Mouse (Mus musculus): ENCODE data around the gene Slc24a3.

Gene Slc24a3

GRCm38 (mm10) chr2:145640255-145640984, 472.9 kb downstream of the Slc24a3 start:
- DNase-seq, result no peak

GRCm38 (mm10) chr2:145655373-145655960, 487.9 kb downstream of the Slc24a3 start:
- DNase-seq, result no peak

GRCm38 (mm10) chr2:145656121-145656520, 488.6 kb downstream of the Slc24a3 start:
- DNase-seq, result no peak

DNA sequence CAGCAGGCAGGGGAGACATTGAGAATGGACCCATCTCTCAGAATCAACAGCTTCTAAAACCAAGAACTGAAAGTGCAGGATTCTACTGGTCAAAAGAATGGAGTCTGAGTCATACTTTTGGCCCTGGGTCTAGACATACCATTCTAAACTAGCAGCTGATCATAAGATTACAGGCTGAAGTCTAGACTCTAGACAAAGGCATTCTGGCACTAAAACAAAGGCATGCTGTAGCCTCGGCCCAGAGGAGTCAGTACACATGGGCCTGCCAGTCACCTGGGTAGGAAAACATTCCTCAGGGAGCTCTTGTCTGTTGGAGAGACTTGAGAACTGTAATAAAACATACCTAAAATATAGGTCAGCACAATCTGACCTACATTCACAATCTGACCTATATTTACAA, 489.2 kb downstream of the Slc24a3 start:
- DNase-seq, result no peak

- DNase-seq, result no peak
Measured at GRCm38 (mm10) chr2:145661242-145661641, 493.7 kb downstream of the Slc24a3 start.

- no peak for DNase-seq
Measured at GRCm38 (mm10) chr2:145663899-145664298, 496.3 kb downstream of the Slc24a3 start.

- DNase-seq, result no peak
Measured at GRCm38 (mm10) chr2:145664311-145664710, 496.8 kb downstream of the Slc24a3 start.

GRCm38 (mm10) chr2:145668135-145668534, 500.6 kb downstream of the Slc24a3 start:
- DNase-seq, result no peak

GRCm38 (mm10) chr2:145670131-145670530, 502.6 kb downstream of the Slc24a3 start:
- DNase-seq, result no peak

GRCm38 (mm10) chr2:145674496-145675141, 507.1 kb downstream of the Slc24a3 start:
- no peak for DNase-seq

GRCm38 (mm10) chr2:145675142-145675755, 507.7 kb downstream of the Slc24a3 start, which contains the start of gene Rin2:
TSS of gene Rin2 (plus strand) at chr2:145675215.
- peak; percentile 14 for DNase-seq

DNA sequence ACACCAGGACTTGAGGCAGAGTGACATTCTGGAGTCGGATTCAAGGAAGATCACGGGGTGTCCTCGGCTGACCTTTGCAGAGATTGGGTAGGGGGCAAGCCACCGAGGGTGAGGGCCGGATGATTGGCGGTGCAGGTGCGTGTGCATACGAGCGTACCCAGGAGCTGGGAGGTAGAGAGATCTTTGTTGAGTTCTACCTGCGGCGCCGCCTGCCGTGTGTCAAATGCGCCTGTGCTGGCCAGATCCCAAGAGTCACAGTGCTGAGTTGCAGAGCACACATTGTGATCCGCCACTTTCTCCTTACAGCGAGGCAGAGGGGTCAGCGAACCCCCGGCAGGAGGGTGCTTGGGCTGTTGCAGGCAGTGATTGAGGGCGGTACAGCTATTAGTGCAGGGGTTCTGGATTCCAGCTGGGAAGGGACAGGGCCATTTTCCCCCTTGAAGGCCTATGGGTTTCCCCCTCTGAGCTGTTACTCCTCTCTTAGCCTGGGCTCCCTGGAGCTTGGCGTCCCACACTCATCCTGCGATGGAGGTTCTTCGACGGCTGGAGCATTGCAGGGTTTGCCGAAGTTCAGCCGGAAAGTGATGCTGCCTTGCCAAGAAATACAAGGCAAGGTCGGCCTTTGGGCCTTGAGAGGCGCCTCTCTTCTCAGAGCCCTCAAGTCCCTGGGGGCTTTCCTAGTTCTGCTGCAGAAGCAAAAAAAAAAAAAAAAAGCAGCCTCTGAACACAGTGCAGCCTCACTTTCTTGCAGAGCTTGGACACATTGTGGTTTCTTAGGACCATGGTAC, 508.4 kb downstream of the Slc24a3 start:
- DNase-seq, result no peak

DNA sequence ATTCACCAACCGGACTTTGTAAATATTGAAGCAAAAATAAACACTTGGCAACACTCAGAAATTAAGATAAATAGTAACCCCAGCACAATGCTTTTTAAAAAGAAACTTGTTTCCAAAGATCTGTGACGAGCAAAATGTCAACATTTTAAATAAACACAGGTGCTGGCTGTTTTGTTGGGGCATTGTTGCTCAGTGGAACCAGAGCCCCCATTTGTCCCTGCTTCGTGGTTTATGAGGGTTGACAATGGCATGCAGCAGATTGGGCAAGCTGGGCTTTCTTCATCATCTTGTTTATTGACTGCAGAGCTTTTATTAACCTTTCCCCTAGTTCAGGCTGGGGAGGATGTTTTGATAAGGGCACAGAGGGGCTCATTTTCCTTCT, 509.0 kb downstream of the Slc24a3 start:
- no peak for DNase-seq

DNA sequence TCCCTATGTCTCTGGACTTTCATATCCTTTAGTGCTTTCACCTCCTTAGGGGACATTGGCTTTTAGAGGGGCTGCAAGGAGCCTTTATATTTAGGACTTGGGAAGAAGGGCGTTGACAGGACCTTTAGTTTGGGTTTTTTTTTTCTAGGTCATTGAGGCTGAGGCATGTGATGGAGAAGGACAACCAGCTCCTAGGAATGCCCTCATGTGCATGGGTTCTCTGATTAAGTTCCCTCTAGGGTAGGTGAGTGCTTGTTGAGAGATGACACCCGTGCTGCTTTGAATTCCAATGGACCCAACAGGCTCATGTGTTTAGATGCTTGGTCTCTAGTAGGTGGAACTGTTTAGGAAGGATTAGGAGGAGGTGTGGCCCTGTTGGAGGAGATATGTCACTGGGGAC, 509.4 kb downstream of the Slc24a3 start:
- no peak for DNase-seq

- DNase-seq, result no peak
Measured at GRCm38 (mm10) chr2:145680141-145680540, 512.6 kb downstream of the Slc24a3 start.

DNA sequence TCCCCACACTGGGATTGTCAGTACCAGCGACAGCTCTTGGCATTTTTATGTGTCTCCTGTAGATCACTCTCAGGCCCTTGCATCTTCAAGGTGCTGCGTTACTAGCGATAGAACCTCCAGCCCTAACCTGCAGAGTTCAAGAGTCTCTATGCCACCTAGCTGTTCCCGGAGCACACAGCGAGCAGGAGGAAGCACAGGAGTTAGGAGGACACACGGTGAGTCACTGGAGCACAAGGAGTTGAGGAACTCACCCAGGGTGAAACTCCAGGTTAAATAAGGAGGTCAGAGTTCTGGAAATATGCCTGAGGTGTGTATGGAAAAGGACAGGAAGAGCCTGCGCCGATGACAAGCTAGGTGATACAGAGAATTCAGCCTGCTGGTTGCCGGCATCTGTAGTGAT, 513.2 kb downstream of the Slc24a3 start:
- no peak for DNase-seq

DNA sequence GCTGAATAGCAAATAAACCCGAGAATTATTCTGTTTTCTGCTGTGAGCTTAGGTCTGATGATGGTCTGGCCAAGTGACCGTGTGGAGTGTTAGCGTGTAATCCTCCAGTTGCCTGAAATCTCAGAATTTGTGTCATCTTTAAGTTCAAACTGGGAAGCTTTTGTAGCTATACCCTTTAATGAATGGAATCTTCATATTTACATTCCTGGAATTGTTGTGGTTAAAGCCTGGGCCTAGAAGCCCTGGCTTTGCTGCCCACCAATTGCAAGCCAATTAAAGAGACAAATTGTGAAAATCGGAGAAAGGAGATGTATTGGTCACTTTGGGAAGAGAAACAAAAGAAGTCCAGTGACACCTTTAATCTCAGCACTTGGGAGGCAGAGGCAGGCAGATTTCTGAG, 514.1 kb downstream of the Slc24a3 start:
- DNase-seq, result no peak

DNA sequence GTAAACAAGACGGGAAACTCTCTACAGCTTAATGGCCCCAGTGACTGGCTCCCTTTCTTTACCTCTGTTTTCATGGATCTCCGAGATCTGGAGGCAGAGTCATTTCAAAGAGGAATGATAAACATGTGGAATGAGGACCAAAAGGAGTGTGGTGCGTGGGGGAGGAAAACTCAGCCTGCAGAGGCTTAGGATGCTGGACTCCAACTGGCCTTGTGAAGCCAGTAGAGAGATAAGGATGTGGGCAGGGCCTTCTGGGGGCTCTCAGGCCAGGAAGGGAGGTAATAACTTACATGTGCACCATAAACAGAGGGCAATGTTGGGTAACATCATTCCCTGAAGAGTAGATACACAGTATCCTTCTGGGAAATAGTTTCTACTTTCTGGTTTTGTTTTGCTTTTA, 515.4 kb downstream of the Slc24a3 start:
- DNase-seq, result no peak

DNA sequence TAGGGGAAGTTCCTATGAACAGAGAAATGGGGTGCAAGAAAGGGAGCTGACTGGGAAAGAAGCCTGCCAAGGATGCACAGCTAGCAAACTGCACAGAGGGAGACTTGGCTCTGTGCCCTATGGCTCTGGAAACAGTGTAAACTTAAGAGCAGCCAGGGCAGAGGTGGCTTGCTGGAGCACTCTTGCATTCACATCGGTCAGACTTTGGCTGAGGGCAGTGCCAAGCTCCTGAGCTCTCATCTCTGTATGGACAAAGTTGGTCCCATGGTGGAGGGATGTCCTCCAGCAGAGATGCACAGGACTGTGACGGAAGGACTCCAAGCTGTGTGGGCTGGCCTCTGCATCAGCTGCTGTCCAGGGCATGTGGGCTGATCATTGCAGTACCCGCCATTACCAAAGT, 516.0 kb downstream of the Slc24a3 start:
- no peak for DNase-seq

DNA sequence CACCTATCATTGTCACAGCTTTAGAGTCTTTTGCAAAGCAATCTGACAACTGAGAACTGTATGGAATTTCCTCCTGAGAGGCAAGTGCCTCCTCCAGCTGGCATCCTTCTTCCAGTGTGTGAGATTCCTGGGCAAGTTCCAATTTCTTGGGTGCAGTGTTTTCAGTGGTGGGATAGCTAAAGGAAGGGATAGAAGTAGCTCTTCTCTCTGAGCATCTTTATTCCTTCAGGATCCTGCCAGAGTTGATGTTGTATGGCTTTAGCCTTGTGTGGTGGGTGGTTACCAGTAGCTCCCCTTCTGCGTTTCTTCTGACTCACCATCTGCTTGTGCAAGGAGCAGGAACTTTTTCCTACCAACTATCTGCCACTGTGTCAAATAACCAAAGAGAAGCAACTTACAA, 516.6 kb downstream of the Slc24a3 start:
- no peak for DNase-seq

GRCm38 (mm10) chr2:145684891-145685290, 517.3 kb downstream of the Slc24a3 start:
- DNase-seq, result no peak

DNA sequence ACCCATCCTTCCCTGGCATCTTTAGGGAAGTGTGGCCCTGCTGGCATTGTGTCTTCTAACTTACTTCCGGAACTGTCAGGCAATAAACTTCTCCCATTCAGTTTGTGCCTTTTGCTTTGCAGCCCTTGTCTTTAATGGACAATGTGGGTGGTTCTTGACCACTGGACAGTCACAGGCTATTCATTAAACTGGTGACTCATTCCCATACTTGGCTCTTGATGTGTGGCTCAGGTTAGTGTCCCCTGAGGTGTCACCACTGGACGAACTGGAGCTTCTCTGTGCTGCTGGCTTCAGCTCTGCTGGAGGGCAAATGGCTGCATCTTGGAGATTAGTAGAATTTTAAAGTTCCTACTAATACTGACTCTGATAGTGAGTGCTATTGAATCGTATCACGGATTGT, 518.5 kb downstream of the Slc24a3 start:
- no peak for DNase-seq
